Mouse (Mus musculus) heart, adult 2 months (tissue): ENCODE measurements at regions not wholly inside any gene's neighbourhood (a gene's known extent, or its start where the extent isn't known, plus 50 kb on each side); places are given as distances from the start of the nearest gene placed in this dataset.
"Not testable (repeated sequence)": the region's sequence is repeated elsewhere in the genome, so short reads cannot be mapped to it uniquely, and the experiment has no call there.

ENCODE experiments used
- DNase-seq, 2 experiments: peaks; one replicate each; pipeline ENCODE4 v3.0.0; 2021
- H3K27ac ChIP-seq: fragments of 200-600 bp; 2 replicates; pipeline ENCODE4 v1.8.1; 2022
- H3K27me3 ChIP-seq: fragments of 200-500 bp; 2 replicates; pipeline ENCODE4 v1.6.1; 2012; ENCODE audit warnings: mild to moderate bottlenecking, low read length, inconsistent platforms, mixed read lengths; ENCODE audit not compliant: control insufficient read depth, insufficient read depth
- H3K36me3 ChIP-seq: fragments of 200-500 bp; 2 replicates; pipeline ENCODE4 v1.6.1; 2012; ENCODE audit warnings: low read length, inconsistent platforms; ENCODE audit not compliant: control insufficient read depth, insufficient read depth
- H3K4me1 ChIP-seq: fragments of 200-500 bp; 2 replicates; pipeline ENCODE4 v1.6.1; 2011; ENCODE audit warnings: low read length; ENCODE audit not compliant: control insufficient read depth, insufficient read depth
- H3K4me3 ChIP-seq: fragments of 200-600 bp; 2 replicates; pipeline ENCODE4 v1.8.1; 2022
- H3K79me2 ChIP-seq: fragments of 200-500 bp; replicated peaks from 2 replicates; pipeline ENCODE4 v1.6.1; 2012; ENCODE audit warnings: mild to moderate bottlenecking, inconsistent platforms, low read length, moderate library complexity, mixed read lengths; ENCODE audit not compliant: control insufficient read depth, insufficient read depth
- H3K9ac ChIP-seq: fragments of 200-500 bp; 2 replicates; pipeline ENCODE4 v1.6.1; 2012; ENCODE audit warnings: low read depth, mild to moderate bottlenecking, control low read depth, inconsistent platforms, low read length, mixed read lengths
- CTCF ChIP-seq: fragments of 200-600 bp; IDR thresholded peaks from 2 replicates; pipeline ENCODE4 v1.8.1; 2022; ENCODE audit warnings: antibody characterized with exemption, mild to moderate bottlenecking, moderate library complexity
- EP300 ChIP-seq: fragments of 200-500 bp; IDR thresholded peaks from 2 replicates; pipeline ENCODE4 v1.6.1; 2011; ENCODE audit warnings: low read depth, low read length, control low read depth; ENCODE audit not compliant: insufficient read depth
- POLR2A ChIP-seq: fragments of 200-500 bp; IDR thresholded peaks from 2 replicates; pipeline ENCODE4 v1.6.1; 2011; ENCODE audit warnings: mild to moderate bottlenecking, low read depth, low read length, control low read depth; ENCODE audit not compliant: insufficient read depth
- WGBS: fragments of 180-500 bp; shearing (Covaris S2); methylation state at CpG from one replicate; pipeline ENCODE4 v1.1.7; 2018; 5-methylcytosine and 5-hydroxymethylcytosine counted together
- intact Hi-C: fragments of 180-260 bp; cut with DNase I; formaldehyde crosslinking; loops from one replicate; pipeline ENCODE4 v1.15.1; 2025

- Histone ChIP-seq H3K27ac (no peak overlapping the region), H3K9ac (no peak overlapping the region), H3K79me2 (no peaks in the 10 kb centered on the region), H3K36me3 (no peaks in the 10 kb centered on the region), H3K27me3 (no peaks in the 10 kb centered on the region), H3K4me3 (no peak overlapping the region), H3K4me1 (no peaks in the 10 kb centered on the region)
- intact Hi-C loops, result no loop called here
- WGBS, result 64% methylated on average over 1 of the region's 1 CpGs
- DNase-seq, result no peak
- TF ChIP-seq POLR2A (no peak), EP300 (no peak), CTCF (no peak)
These were observed 385.3 kb upstream of the Tnc start for GRCm38 (mm10) chr4:64432097-64432496.

GRCm38 (mm10) chr4:64437744-64438594 lies 391.2 kb upstream of the Tnc start:
- peak; percentile 9 to 23 for DNase-seq
- no peak overlapping the region for H3K9ac ChIP-seq
- H3K4me1 ChIP-seq, result no peaks in the 10 kb centered on the region
- H3K27ac ChIP-seq, result no peak overlapping the region
- intact Hi-C loops, result no loop called here
- no peaks in the 10 kb centered on the region for H3K36me3 ChIP-seq
- WGBS, result 30% methylated on average over 13 of the region's 13 CpGs
- no peaks in the 10 kb centered on the region for H3K27me3 ChIP-seq
- no peaks in the 10 kb centered on the region for H3K79me2 ChIP-seq
- no peak overlapping the region for H3K4me3 ChIP-seq
- no peak for TF ChIP-seq CTCF
- TF ChIP-seq EP300, result no peak
- TF ChIP-seq POLR2A, result no peak

- Histone ChIP-seq H3K79me2 (no peaks in the 10 kb centered on the region), H3K9ac (no peak overlapping the region), H3K4me1 (no peaks in the 10 kb centered on the region), H3K27me3 (no peaks in the 10 kb centered on the region), H3K4me3 (no peak overlapping the region), H3K36me3 (no peaks in the 10 kb centered on the region), H3K27ac (no peak overlapping the region)
- no peak for DNase-seq
- TF ChIP-seq POLR2A, result no peak
- TF ChIP-seq EP300, result no peak
- no peak for TF ChIP-seq CTCF
- intact Hi-C loops, result no loop called here
- WGBS, result 44% methylated on average over 1 of the region's 1 CpGs
These were observed 404.6 kb upstream of the Tnc start for GRCm38 (mm10) chr4:64451442-64451841.

GRCm38 (mm10) chr4:64451946-64452345 lies 405.1 kb upstream of the Tnc start:
- intact Hi-C loops, result no loop called here
- TF ChIP-seq EP300 (no peak), CTCF (no peak), POLR2A (no peak)
- WGBS, result 38% methylated on average over 1 of the region's 1 CpGs

GRCm38 (mm10) chr4:64492260-64492962 lies 445.6 kb upstream of the Tnc start:
- Histone ChIP-seq H3K36me3 (no peaks in the 10 kb centered on the region), H3K4me3 (no peak overlapping the region), H3K27me3 (no peaks in the 10 kb centered on the region), H3K9ac (no peak overlapping the region), H3K79me2 (no peaks in the 10 kb centered on the region), H3K27ac (no peak overlapping the region), H3K4me1 (no peaks in the 10 kb centered on the region)
- peak; percentile 59 for TF ChIP-seq CTCF
- TF ChIP-seq EP300, result no peak
- TF ChIP-seq POLR2A, result no peak
- intact Hi-C loops, result no loop called here
- WGBS, result 94% methylated on average over 1 of the region's 1 CpGs
- DNase-seq, result no peak

More at GRCm38 (mm10) chr4:64451946-64452345, 405.1 kb upstream of the Tnc start:
- no peak for DNase-seq
- H3K79me2 ChIP-seq, result no peaks in the 10 kb centered on the region
- H3K27me3 ChIP-seq, result no peaks in the 10 kb centered on the region
- no peaks in the 10 kb centered on the region for H3K4me1 ChIP-seq
- no peak overlapping the region for H3K9ac ChIP-seq
- no peak overlapping the region for H3K4me3 ChIP-seq
- no peak overlapping the region for H3K27ac ChIP-seq
- H3K36me3 ChIP-seq, result no peaks in the 10 kb centered on the region

- H3K27ac ChIP-seq, H3K9ac ChIP-seq, DNase-seq, H3K79me2 ChIP-seq, H3K4me1 ChIP-seq, H3K36me3 ChIP-seq, H3K27me3 ChIP-seq, H3K4me3 ChIP-seq, intact Hi-C loops: not testable (repeated sequence)
These were observed 450.9 kb upstream of the Tnc start for GRCm38 (mm10) chr4:64497759-64498158.
